Mouse (Mus musculus): ENCODE data around the gene Exd1. TPM values are rescaled to one million over a fixed set of nuclear protein-coding genes. Genes with fewer than 3 reads are reported as not detected.
A peak's percentile ranks its signal among the peaks of the same experiment; 100 is the strongest.

The Exd1 gene
- polyA plus RNA-seq, 2 experiments: 0.12 to 0.19 TPM

DNA sequence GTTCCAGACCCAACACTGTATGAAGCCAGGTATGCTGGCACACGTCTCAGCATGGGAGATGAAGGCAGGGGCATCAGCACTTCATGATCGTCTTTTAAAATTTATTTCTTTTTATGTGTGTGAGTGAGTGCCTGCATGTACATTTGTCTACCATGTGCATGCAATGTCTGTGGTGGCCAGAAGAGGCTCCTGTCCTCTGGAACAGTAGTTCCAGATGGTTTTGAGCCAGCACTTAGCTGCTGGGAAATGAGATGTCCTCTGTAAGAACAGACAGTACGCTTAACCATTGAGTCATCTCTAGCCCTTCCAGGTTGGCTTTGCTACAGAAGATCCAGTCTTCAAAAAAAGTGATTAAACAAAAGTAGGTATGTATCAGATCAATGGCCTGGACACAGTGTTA lies 43.8 kb upstream of the Exd1 start:
- Histone ChIP-seq H3K4me3 (replicated peaks; ENCODE audit: low read length) (no peak overlapping the region), H3K36me3 (ENCODE audit: control insufficient read depth, insufficient read depth, low read length) (peaks cover 3% of the 10 kb centered on the region; the same call in 1 of the 2 replicates), H3K4me2 (replicated peaks; ENCODE audit: low read depth, low read length, severe bottlenecking) (no peak overlapping the region), H3K9me3 (ENCODE audit: control insufficient read depth, low read length) (no peaks in the 10 kb centered on the region), H3K9ac (ENCODE audit: low read depth, low read length, severe bottlenecking) (no peak overlapping the region), H3K27ac (replicated peaks; ENCODE audit: low read depth, low read length) (no peak overlapping the region), H3K4me1 (ENCODE audit: control insufficient read depth, insufficient read depth, low read length) (peaks cover 12% of the 10 kb centered on the region), H3K27me3 (ENCODE audit: control insufficient read depth, insufficient read depth, low read length) (no peaks in the 10 kb centered on the region)
- 90% methylated on average over 3 of the region's 3 CpGs for WGBS
- ATAC-seq (ENCODE audit: low FRiP score, low read depth) (no peak), DNase-seq (ENCODE audit: low spot score) (no peak)
- TF ChIP-seq POLR2A (IDR thresholded peaks at IDR 0.05; ENCODE audit: borderline replicate concordance, extremely low read depth, insufficient read depth, insufficient read length): no peak

GRCm38 (mm10) chr2:119587383-119587782 lies 40.0 kb upstream of the Exd1 start:
- Histone ChIP-seq H3K9ac (ENCODE audit: low read depth, low read length, severe bottlenecking) (no peak overlapping the region), H3K4me3 (replicated peaks; ENCODE audit: low read length) (no peak overlapping the region), H3K27me3 (ENCODE audit: control insufficient read depth, insufficient read depth, low read length) (no peaks in the 10 kb centered on the region), H3K4me1 (ENCODE audit: control insufficient read depth, insufficient read depth, low read length) (no peaks in the 10 kb centered on the region), H3K36me3 (ENCODE audit: control insufficient read depth, insufficient read depth, low read length) (no peaks in the 10 kb centered on the region), H3K9me3 (ENCODE audit: control insufficient read depth, low read length) (no peaks in the 10 kb centered on the region), H3K27ac (replicated peaks; ENCODE audit: low read depth, low read length) (no peak overlapping the region), H3K4me2 (replicated peaks; ENCODE audit: low read depth, low read length, severe bottlenecking) (no peak overlapping the region)
- ATAC-seq (ENCODE audit: low FRiP score, low read depth): no peak
- WGBS: 13% methylated on average over 4 of the region's 4 CpGs
- peak; percentile 48 for DNase-seq (ENCODE audit: low spot score)
- TF ChIP-seq POLR2A (IDR thresholded peaks at IDR 0.05; ENCODE audit: borderline replicate concordance, extremely low read depth, insufficient read depth, insufficient read length): no peak

DNA sequence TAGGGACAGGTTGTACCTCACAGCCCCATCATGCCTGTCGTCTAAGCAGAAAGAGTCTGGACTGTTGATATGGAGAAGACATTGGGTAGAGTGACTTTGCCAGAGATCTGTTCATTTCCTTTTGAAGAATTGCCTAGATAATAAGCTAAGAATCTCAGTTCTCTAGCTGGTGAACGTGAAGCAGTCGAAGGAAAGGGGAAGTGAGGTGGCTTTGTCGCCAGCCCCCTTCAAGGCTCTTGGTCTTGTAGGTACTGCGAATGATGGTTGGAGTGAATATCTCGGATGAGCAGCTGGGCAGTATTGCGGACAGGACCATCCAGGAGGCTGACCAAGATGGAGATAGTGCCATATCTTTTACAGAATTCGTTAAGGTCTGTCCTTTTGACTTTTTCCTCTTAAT lies 36.9 kb upstream of the Exd1 start:
- no peak overlapping the region for H3K4me3 ChIP-seq (replicated peaks; ENCODE audit: low read length)
- H3K9me3 ChIP-seq (ENCODE audit: control insufficient read depth, low read length): no peaks in the 10 kb centered on the region
- H3K27me3 ChIP-seq (ENCODE audit: control insufficient read depth, insufficient read depth, low read length): no peaks in the 10 kb centered on the region
- 86% methylated on average over 8 of the region's 8 CpGs for WGBS
- no peak for TF ChIP-seq POLR2A (IDR thresholded peaks at IDR 0.05; ENCODE audit: borderline replicate concordance, extremely low read depth, insufficient read depth, insufficient read length)
- DNase-seq (ENCODE audit: low spot score) (no peak), ATAC-seq (ENCODE audit: low FRiP score, low read depth) (no peak)
- H3K4me1 ChIP-seq (ENCODE audit: control insufficient read depth, insufficient read depth, low read length): no peaks in the 10 kb centered on the region
- no peak overlapping the region for H3K9ac ChIP-seq (ENCODE audit: low read depth, low read length, severe bottlenecking)
- no peak overlapping the region for H3K4me2 ChIP-seq (replicated peaks; ENCODE audit: low read depth, low read length, severe bottlenecking)
- no peak overlapping the region for H3K27ac ChIP-seq (replicated peaks; ENCODE audit: low read depth, low read length)
- peaks cover 4% of the 10 kb centered on the region; the same call in 1 of the 2 replicates for H3K36me3 ChIP-seq (ENCODE audit: control insufficient read depth, insufficient read depth, low read length)

- no peak overlapping the region for H3K4me2 ChIP-seq (replicated peaks; ENCODE audit: low read depth, low read length, severe bottlenecking)
- DNase-seq (ENCODE audit: low spot score): no peak
- H3K27ac ChIP-seq (replicated peaks; ENCODE audit: low read depth, low read length): no peak overlapping the region
- no peaks in the 10 kb centered on the region for H3K4me1 ChIP-seq (ENCODE audit: control insufficient read depth, insufficient read depth, low read length)
- no peak overlapping the region for H3K9ac ChIP-seq (ENCODE audit: low read depth, low read length, severe bottlenecking)
- no peak for ATAC-seq (ENCODE audit: low FRiP score, low read depth)
- no peaks in the 10 kb centered on the region for H3K9me3 ChIP-seq (ENCODE audit: control insufficient read depth, low read length)
- H3K27me3 ChIP-seq (ENCODE audit: control insufficient read depth, insufficient read depth, low read length): no peaks in the 10 kb centered on the region
- H3K36me3 ChIP-seq (ENCODE audit: control insufficient read depth, insufficient read depth, low read length): peaks cover 4% of the 10 kb centered on the region; the same call in 1 of the 2 replicates
- 25% methylated on average over 2 of the region's 2 CpGs for WGBS
- H3K4me3 ChIP-seq (replicated peaks; ENCODE audit: low read length): no peak overlapping the region
- TF ChIP-seq POLR2A (IDR thresholded peaks at IDR 0.05; ENCODE audit: borderline replicate concordance, extremely low read depth, insufficient read depth, insufficient read length): no peak
Observed at GRCm38 (mm10) chr2:119583439-119583838, 36.0 kb upstream of the Exd1 start.

- ATAC-seq (ENCODE audit: low FRiP score, low read depth): no peak
- H3K27me3 ChIP-seq (ENCODE audit: control insufficient read depth, insufficient read depth, low read length): no peaks in the 10 kb centered on the region
- no peaks in the 10 kb centered on the region for H3K4me1 ChIP-seq (ENCODE audit: control insufficient read depth, insufficient read depth, low read length)
- H3K4me2 ChIP-seq (replicated peaks; ENCODE audit: low read depth, low read length, severe bottlenecking): no peak overlapping the region
- no peak overlapping the region for H3K9ac ChIP-seq (ENCODE audit: low read depth, low read length, severe bottlenecking)
- no peak overlapping the region for H3K4me3 ChIP-seq (replicated peaks; ENCODE audit: low read length)
- peaks cover 4% of the 10 kb centered on the region; the same call in 1 of the 2 replicates for H3K36me3 ChIP-seq (ENCODE audit: control insufficient read depth, insufficient read depth, low read length)
- 95% methylated on average over 3 of the region's 3 CpGs for WGBS
- no peak overlapping the region for H3K27ac ChIP-seq (replicated peaks; ENCODE audit: low read depth, low read length)
- TF ChIP-seq POLR2A (IDR thresholded peaks at IDR 0.05; ENCODE audit: borderline replicate concordance, extremely low read depth, insufficient read depth, insufficient read length): no peak
- no peaks in the 10 kb centered on the region for H3K9me3 ChIP-seq (ENCODE audit: control insufficient read depth, low read length)
- no peak for DNase-seq (ENCODE audit: low spot score)
Observed at GRCm38 (mm10) chr2:119581571-119581970, 34.1 kb upstream of the Exd1 start.

- Histone ChIP-seq H3K27me3 (ENCODE audit: control insufficient read depth, insufficient read depth, low read length) (no peaks in the 10 kb centered on the region), H3K9me3 (ENCODE audit: control insufficient read depth, low read length) (no peaks in the 10 kb centered on the region), H3K27ac (replicated peaks; ENCODE audit: low read depth, low read length) (no peak overlapping the region), H3K4me2 (replicated peaks; ENCODE audit: low read depth, low read length, severe bottlenecking) (no peak overlapping the region), H3K4me3 (replicated peaks; ENCODE audit: low read length) (no peak overlapping the region), H3K4me1 (ENCODE audit: control insufficient read depth, insufficient read depth, low read length) (no peaks in the 10 kb centered on the region), H3K9ac (ENCODE audit: low read depth, low read length, severe bottlenecking) (no peak overlapping the region), H3K36me3 (ENCODE audit: control insufficient read depth, insufficient read depth, low read length) (peaks cover 23% of the 10 kb centered on the region; the same call in 1 of the 2 replicates)
- no peak for ATAC-seq (ENCODE audit: low FRiP score, low read depth)
- TF ChIP-seq POLR2A (IDR thresholded peaks at IDR 0.05; ENCODE audit: borderline replicate concordance, extremely low read depth, insufficient read depth, insufficient read length): no peak
- no peak for DNase-seq (ENCODE audit: low spot score)
- WGBS: 97% methylated on average over 1 of the region's 1 CpGs
Observed at GRCm38 (mm10) chr2:119572471-119572870, 25.0 kb upstream of the Exd1 start.
